Mouse (Mus musculus) hindbrain, embryonic 16.5 days (tissue): Measurements from ENCODE around the gene Vgll4. TPM values are rescaled to one million over a fixed set of nuclear protein-coding genes. Genes with fewer than 3 reads are reported as not detected.

Source experiments
- ATAC-seq: fragments of 200-750 bp; cut with Nextera tagmentation; 2 replicates; pipeline ENCODE4 v1.8.0; 2017; ENCODE audit warnings: moderate TSS enrichment, moderate library complexity
- H3K27ac ChIP-seq: fragments of 300-500 bp; sonication (generic); 2 replicates; pipeline ENCODE4 v1.5.1; 2014; ENCODE audit warnings: low read depth, mild to moderate bottlenecking, control low read depth, low read length, moderate library complexity
- H3K27me3 ChIP-seq: fragments of 300-500 bp; sonication (generic); replicated peaks from 2 replicates; pipeline ENCODE4 v1.6.1; 2014; ENCODE audit warnings: low read length; ENCODE audit not compliant: control insufficient read depth, insufficient read depth
- H3K36me3 ChIP-seq: fragments of 300-500 bp; sonication (generic); 2 replicates; pipeline ENCODE4 v1.6.1; 2014; ENCODE audit warnings: mild to moderate bottlenecking, low read length, moderate library complexity, mixed read lengths; ENCODE audit not compliant: control insufficient read depth, insufficient read depth
- H3K4me1 ChIP-seq: fragments of 300-500 bp; sonication (generic); 2 replicates; pipeline ENCODE4 v1.6.1; 2014; ENCODE audit warnings: low read depth, low read length; ENCODE audit not compliant: control insufficient read depth, insufficient read depth
- H3K4me2 ChIP-seq: fragments of 300-500 bp; sonication (generic); 2 replicates; pipeline ENCODE4 v1.6.1; 2014; ENCODE audit warnings: mild to moderate bottlenecking, low read length, control low read depth, moderate library complexity
- H3K4me3 ChIP-seq: fragments of 300-500 bp; sonication (generic); 2 replicates; pipeline ENCODE4 v1.5.1; 2014; ENCODE audit warnings: mild to moderate bottlenecking, low read length, control low read depth, moderate library complexity
- H3K9ac ChIP-seq: fragments of 300-500 bp; sonication (generic); 2 replicates; pipeline ENCODE4 v1.6.1; 2014; ENCODE audit warnings: low read depth, mild to moderate bottlenecking, control low read depth, low read length, moderate library complexity
- H3K9me3 ChIP-seq: fragments of 300-500 bp; sonication (generic); 2 replicates; pipeline ENCODE4 v1.6.1; 2014; ENCODE audit warnings: mild to moderate bottlenecking, low read length, moderate library complexity; ENCODE audit not compliant: control insufficient read depth
- WGBS: fragments of 180-500 bp; shearing (Covaris S2); extraction: QIAGEN DNeasy Blood & Tissue Kit; methylation state at CpG from one replicate; pipeline ENCODE4 v1.1.7; 2014; 5-methylcytosine and 5-hydroxymethylcytosine counted together
- polyA plus RNA-seq: library from polyadenylated mRNA; unstranded; fragments of >200 nt; fragmentation: Nextera tagmentation; extraction: Ambion mirVana; gene quantifications from 2 replicates; pipeline ENCODE4 v1.2.1, GENCODE M21; 2015

Vgll4 gene
- polyA plus RNA-seq, 1 experiment from 2014 or later, result 62.0 TPM

DNA sequence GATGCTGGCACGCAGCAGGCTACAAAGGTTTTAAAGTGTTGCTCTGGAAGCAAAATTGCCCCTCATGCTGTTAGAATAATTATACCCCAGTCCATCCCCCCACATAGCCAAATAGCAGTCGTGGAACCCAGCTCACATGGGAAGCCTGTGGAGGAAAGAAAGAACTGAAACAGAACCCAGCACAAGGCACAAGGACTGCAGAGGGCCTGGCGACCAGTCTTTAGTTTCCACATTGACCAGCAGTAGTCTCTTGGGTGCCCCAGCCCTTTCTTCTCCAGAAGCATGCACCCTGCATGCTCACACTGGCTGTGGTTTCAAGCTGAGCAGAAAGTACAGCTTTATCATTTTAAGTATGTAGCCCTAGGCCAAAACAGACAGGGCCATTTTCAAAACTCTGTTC, 127.7 kb downstream of the Vgll4 start:
- WGBS, result 51% methylated on average over 3 of the region's 3 CpGs
- H3K4me2 ChIP-seq, result no peak overlapping the region
- peaks cover 17% of the 10 kb centered on the region for H3K4me1 ChIP-seq
- no peak overlapping the region for H3K27ac ChIP-seq
- H3K9ac ChIP-seq, result no peak overlapping the region; the same call in none of the 2 replicates
- no peak overlapping the region for H3K4me3 ChIP-seq
- no peak for ATAC-seq
- H3K27me3 ChIP-seq, result no peaks in the 10 kb centered on the region
- H3K9me3 ChIP-seq, result no peaks in the 10 kb centered on the region; the same call in 1 of the 2 replicates
- no peaks in the 10 kb centered on the region for H3K36me3 ChIP-seq

DNA sequence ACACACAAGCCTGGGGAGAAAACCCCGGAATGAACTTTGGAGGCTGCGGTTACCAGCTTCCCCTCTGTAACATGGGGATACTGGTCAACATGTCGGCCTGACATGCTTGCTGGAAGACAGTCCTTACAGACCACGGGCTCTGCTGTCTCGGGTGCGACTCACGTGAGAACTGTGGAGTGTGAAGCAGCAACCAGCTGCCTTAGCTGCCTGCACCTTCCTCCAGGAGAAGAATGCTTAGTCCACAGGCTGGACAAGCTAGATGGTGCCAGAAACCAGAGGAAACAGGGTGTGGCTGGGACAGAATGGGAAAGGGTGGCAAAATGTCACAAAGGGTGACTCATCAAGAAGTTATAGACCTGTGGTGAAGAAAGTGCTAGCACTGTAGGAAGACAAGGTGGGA, 129.8 kb downstream of the Vgll4 start:
- no peak overlapping the region for H3K9ac ChIP-seq
- no peak overlapping the region for H3K27ac ChIP-seq
- H3K4me3 ChIP-seq, result no peak overlapping the region
- no peaks in the 10 kb centered on the region for H3K27me3 ChIP-seq
- no peaks in the 10 kb centered on the region; the same call in 1 of the 2 replicates for H3K9me3 ChIP-seq
- peaks cover 11% of the 10 kb centered on the region for H3K4me1 ChIP-seq
- 93% methylated on average over 7 of the region's 7 CpGs for WGBS
- H3K36me3 ChIP-seq, result no peaks in the 10 kb centered on the region
- ATAC-seq, result no peak
- no peak overlapping the region for H3K4me2 ChIP-seq

DNA sequence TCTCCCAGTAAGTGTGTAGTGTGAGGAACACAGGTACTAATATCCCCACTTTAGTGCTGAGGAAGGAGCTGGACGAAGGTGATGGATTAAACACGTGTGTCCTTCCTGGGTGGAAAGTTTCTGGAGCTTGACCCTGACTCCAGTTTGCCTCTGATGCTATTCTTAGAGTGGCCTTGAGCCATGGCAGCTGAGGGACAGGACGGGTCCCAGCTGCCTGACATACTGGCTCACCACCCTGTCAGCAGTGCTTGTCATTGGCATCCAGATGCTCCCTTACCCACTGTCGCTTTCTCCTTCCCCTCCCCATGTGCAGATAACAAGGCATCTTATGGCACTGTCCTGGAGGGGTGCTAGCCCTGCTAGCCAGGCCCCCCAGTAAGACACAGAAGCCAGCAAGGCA, 130.9 kb downstream of the Vgll4 start:
- WGBS, result 91% methylated on average over 4 of the region's 4 CpGs
- no peak overlapping the region for H3K4me2 ChIP-seq
- peaks cover 16% of the 10 kb centered on the region for H3K4me1 ChIP-seq
- ATAC-seq, result no peak
- no peak overlapping the region for H3K4me3 ChIP-seq
- H3K9me3 ChIP-seq, result no peaks in the 10 kb centered on the region; the same call in 1 of the 2 replicates
- H3K36me3 ChIP-seq, result no peaks in the 10 kb centered on the region
- no peak overlapping the region for H3K9ac ChIP-seq
- H3K27me3 ChIP-seq, result no peaks in the 10 kb centered on the region
- no peak overlapping the region for H3K27ac ChIP-seq

DNA sequence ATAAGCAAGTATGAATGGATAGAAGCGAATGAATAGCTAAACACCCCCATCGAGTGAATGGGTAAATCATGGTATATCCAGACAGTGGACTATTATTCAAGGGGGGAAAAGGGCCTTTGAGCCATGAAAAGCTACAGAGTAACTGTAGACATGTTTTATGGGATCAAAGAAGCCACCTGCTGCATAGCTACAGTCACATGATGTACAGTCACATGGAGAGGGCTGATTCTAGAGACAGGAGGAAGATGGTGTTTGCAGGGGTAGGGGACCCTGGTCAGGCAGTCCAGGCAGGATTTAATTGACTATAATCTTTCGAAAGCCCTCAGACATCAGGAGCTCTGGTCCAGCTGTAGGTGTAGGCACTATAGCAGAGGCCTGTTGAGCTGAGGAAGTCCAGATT, 133.4 kb downstream of the Vgll4 start:
- WGBS, result 74% methylated on average over 3 of the region's 3 CpGs
- ATAC-seq, result no peak
- Histone ChIP-seq H3K9ac (no peak overlapping the region), H3K4me2 (no peak overlapping the region), H3K27ac (no peak overlapping the region), H3K9me3 (no peaks in the 10 kb centered on the region; the same call in 1 of the 2 replicates), H3K4me1 (peaks cover 21% of the 10 kb centered on the region), H3K4me3 (no peak overlapping the region), H3K36me3 (no peaks in the 10 kb centered on the region), H3K27me3 (no peaks in the 10 kb centered on the region)

DNA sequence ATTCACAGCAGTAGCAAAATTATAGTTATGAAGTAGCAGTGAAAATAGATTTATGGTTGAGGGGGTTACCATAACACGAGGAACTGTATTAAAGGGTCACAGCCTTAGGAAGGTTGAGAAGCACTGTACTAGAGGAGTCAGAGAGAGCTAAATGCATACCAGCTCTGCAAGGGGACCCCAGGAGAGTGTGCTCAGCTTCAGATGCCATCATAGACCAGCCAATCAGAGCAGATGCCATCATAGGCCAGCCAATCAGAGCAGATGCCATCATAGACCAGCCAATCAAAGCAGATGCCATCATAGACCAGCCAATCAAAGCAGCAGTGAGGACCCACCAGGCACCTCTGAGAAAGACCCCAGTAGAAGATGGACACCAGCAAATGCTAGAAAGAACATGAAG, 134.0 kb downstream of the Vgll4 start:
- Histone ChIP-seq H3K9ac (no peak overlapping the region), H3K4me2 (no peak overlapping the region), H3K4me1 (peaks cover 14% of the 10 kb centered on the region), H3K9me3 (no peaks in the 10 kb centered on the region; the same call in 1 of the 2 replicates), H3K27me3 (no peaks in the 10 kb centered on the region), H3K27ac (no peak overlapping the region), H3K36me3 (no peaks in the 10 kb centered on the region), H3K4me3 (no peak overlapping the region)
- 81% methylated on average over 1 of the region's 1 CpGs for WGBS
- 0 out of 2 replicates have a peak, but pooled peaks have one; percentile 49 for ATAC-seq

DNA sequence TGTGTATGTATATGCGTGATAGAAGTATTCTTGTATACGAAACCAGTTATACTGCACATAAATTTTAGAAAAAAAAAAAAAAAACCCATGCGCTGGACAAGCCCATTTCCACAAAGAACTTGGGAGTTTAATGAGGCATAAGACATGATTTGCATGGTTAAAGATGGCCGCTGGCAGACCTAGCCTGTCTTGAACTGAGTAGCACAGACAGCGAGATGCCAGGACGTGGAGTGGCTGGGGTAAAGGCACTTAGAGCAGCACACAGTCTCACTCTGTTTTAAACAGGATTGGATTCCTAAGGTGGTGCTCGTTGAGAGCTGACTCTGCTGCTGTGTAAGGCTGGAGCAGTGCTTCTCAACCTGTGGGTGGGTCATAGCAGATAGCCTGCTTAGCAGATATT, 134.4 kb downstream of the Vgll4 start:
- Histone ChIP-seq H3K4me2 (no peak overlapping the region), H3K27ac (no peak overlapping the region), H3K27me3 (no peaks in the 10 kb centered on the region), H3K36me3 (no peaks in the 10 kb centered on the region), H3K9ac (no peak overlapping the region), H3K4me3 (no peak overlapping the region), H3K9me3 (no peaks in the 10 kb centered on the region; the same call in 1 of the 2 replicates), H3K4me1 (peaks cover 14% of the 10 kb centered on the region)
- no peak for ATAC-seq
- 69% methylated on average over 7 of the region's 7 CpGs for WGBS

DNA sequence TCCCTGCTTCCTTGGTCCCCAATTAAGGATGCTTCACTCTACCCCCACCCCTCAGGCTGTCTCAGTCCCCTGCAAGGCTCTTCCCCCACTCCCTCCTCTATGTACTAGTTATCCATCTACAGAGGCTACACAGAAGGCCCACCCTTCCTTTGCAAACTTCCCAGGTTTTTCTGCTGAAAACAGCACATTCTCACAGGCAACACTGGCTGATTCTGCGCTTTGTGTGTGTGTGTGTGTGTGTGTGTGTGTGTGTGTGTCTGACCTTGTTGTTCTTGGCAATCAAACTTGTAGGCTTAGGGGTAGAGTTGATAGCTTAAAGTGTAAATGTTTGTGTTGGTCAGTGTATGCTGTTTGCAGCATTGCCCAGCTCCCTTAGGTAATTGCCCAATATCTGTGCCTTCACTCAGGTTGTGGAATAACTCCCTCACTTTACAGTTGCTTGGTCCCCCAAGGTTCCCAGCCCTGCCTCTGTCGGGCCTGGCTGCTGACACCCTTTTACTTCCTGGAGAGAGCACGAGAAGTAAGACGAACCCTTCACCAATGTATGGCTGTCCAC, 135.9 kb downstream of the Vgll4 start:
- Histone ChIP-seq H3K36me3 (no peaks in the 10 kb centered on the region), H3K27ac (no peak overlapping the region), H3K9ac (no peak overlapping the region), H3K27me3 (no peaks in the 10 kb centered on the region), H3K4me3 (no peak overlapping the region), H3K4me1 (peaks cover 14% of the 10 kb centered on the region), H3K4me2 (no peak overlapping the region), H3K9me3 (no peaks in the 10 kb centered on the region; the same call in 1 of the 2 replicates)
- 58% methylated on average over 4 of the region's 4 CpGs for WGBS
- ATAC-seq, result no peak

DNA sequence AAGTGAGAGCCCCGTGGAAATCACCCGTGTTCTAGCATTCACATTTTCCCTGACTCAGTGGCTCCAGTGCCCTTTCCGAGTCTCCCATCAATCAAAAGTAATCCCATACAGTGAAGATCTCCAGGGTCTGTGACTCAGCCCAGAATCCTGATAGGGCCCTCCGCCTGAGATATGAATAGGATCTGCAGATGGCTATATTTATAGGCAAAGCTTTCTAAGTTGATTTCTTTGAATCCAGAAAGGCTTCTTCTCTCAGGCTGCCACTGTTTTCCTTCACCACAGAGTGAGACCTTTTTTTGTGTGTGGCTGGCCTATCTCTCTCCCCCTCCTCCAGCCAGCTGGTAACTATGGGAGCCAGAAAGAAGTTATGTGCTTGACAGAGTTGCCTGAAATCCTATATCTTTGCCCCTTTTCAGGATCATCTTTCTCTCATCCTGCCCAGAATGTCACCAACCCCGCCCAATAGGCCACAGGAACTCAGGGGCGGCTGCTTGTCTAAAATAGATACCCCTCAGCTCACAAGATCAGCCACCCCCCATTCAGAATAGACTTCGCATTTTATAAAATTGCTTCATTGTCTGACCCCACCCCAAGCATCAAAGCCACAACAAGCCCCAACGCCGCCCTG, 136.6 kb downstream of the Vgll4 start:
- no peak for ATAC-seq
- WGBS, result 66% methylated on average over 9 of the region's 9 CpGs

DNA sequence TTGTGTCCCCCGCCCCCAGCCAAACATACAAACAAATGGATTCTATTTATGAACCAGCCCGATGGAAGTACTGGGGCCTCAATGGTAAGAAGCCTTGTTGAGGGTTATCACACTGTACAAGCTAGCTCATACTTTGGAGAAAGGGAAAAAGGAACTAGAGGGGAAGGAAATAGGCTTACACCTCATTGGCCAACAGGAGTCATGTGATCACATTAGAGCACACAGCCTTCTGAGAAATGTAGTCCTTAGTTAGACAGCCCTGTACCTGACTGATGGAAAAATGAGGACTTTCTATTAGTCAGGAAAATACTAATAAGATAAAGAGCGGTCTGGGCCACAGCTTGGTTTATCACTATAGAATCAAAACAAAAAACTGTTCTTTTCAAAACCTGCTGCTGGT, 138.0 kb downstream of the Vgll4 start:
- WGBS, result 94% methylated on average over 3 of the region's 3 CpGs
- Histone ChIP-seq H3K36me3 (no peaks in the 10 kb centered on the region), H3K9me3 (no peaks in the 10 kb centered on the region), H3K4me3 (no peak overlapping the region), H3K27ac (no peak overlapping the region), H3K4me1 (peaks cover 14% of the 10 kb centered on the region), H3K9ac (no peak overlapping the region), H3K4me2 (no peak overlapping the region), H3K27me3 (no peaks in the 10 kb centered on the region)
- ATAC-seq, result no peak

More for the DNA sequence above, 136.6 kb downstream of the Vgll4 start:
- Histone ChIP-seq H3K4me3 (no peak overlapping the region), H3K27me3 (no peaks in the 10 kb centered on the region), H3K9ac (no peak overlapping the region), H3K9me3 (no peaks in the 10 kb centered on the region), H3K4me2 (no peak overlapping the region), H3K27ac (no peak overlapping the region; the same call in 1 of the 2 replicates), H3K36me3 (no peaks in the 10 kb centered on the region), H3K4me1 (peaks cover 14% of the 10 kb centered on the region)
